Mouse (Mus musculus) c-Kit-positive CD71-positive TER-119-negative erythroid progenitor cells, embryonic 14.5 days (primary cell): ENCODE measurements around the gene Kdm5a.
A peak's percentile ranks its signal among the peaks of the same experiment; 100 is the strongest.

ENCODE experiments used
- DNase-seq: peaks from one replicate; pipeline ENCODE4 v3.0.0-alpha.2; 2013; ENCODE audit warnings: low read depth

The Kdm5a gene

GRCm38 (mm10) chr6:120363688-120364522 lies at the start of gene Kdm5a, which contains the start of gene Ccdc77:
Kdm5a (plus strand) TSS chr6:120364124.
Ccdc77 (minus strand) TSS chr6:120364374.
- DNase-seq = peak; percentile 89

- no peak for DNase-seq
Observed at GRCm38 (mm10) chr6:120318303-120318940, 45.5 kb upstream of the Kdm5a start.

GRCm38 (mm10) chr6:120319129-120319528 lies 44.8 kb upstream of the Kdm5a start:
- DNase-seq = no peak

- DNase-seq = no peak
Observed at GRCm38 (mm10) chr6:120320369-120320768, 43.6 kb upstream of the Kdm5a start.

GRCm38 (mm10) chr6:120324295-120324927 lies 39.5 kb upstream of the Kdm5a start:
- DNase-seq = peak; percentile 69

GRCm38 (mm10) chr6:120332351-120332750 lies 31.6 kb upstream of the Kdm5a start:
- no peak for DNase-seq

GRCm38 (mm10) chr6:120343992-120344391 lies 19.9 kb upstream of the Kdm5a start:
- no peak for DNase-seq

- no peak for DNase-seq
Observed at GRCm38 (mm10) chr6:120349018-120349417, 14.9 kb upstream of the Kdm5a start.

- peak; percentile 13 for DNase-seq
Observed at GRCm38 (mm10) chr6:120356478-120356877, 7.4 kb upstream of the Kdm5a start.

GRCm38 (mm10) chr6:120356951-120357945 lies 6.7 kb upstream of the Kdm5a start:
- DNase-seq = peak; percentile 90

- DNase-seq = no peak
Observed at GRCm38 (mm10) chr6:120362124-120362523, 1.8 kb upstream of the Kdm5a start.

- no peak for DNase-seq
Observed at GRCm38 (mm10) chr6:120362774-120363687, 893 bp upstream of the Kdm5a start.

GRCm38 (mm10) chr6:120364523-120364905 lies 590 bp downstream of the Kdm5a start:
- DNase-seq = no peak

GRCm38 (mm10) chr6:120365051-120365450 lies 1.1 kb downstream of the Kdm5a start:
- peak; percentile 20 for DNase-seq

GRCm38 (mm10) chr6:120376736-120377135 lies 12.8 kb downstream of the Kdm5a start:
- no peak for DNase-seq

- DNase-seq = peak; percentile 27
Observed at GRCm38 (mm10) chr6:120390054-120390453, 26.1 kb downstream of the Kdm5a start.

GRCm38 (mm10) chr6:120392811-120393210 lies 28.9 kb downstream of the Kdm5a start:
- DNase-seq = no peak

- DNase-seq = peak; percentile 19
Observed at GRCm38 (mm10) chr6:120395622-120396345, 31.9 kb downstream of the Kdm5a start.

- DNase-seq = no peak
Observed at GRCm38 (mm10) chr6:120403936-120404335, 40.0 kb downstream of the Kdm5a start.

- no peak for DNase-seq
Observed at GRCm38 (mm10) chr6:120438161-120438560, 74.2 kb downstream of the Kdm5a start.
